Mouse (Mus musculus): ENCODE data around the gene Tpd52l2. TPM values are rescaled to one million over a fixed set of nuclear protein-coding genes. Genes with fewer than 3 reads are reported as not detected.
A peak's percentile ranks its signal among the peaks of the same experiment; 100 is the strongest.

Tpd52l2 gene
- polyA plus RNA-seq (2015; fragmentation: Nextera tagmentation; extraction: Ambion mirVana), result 83.0 and 87.8 TPM in 2 replicates

- Histone ChIP-seq H3K4me2 (peak within 1 kb of the TSS; percentile 85), H3K4me1 (replicated peaks) (peaks cover 37% of the 10 kb centered on the region), H3K9me3 (replicated peaks) (no peaks in the 10 kb centered on the region), H3K27me3 (no peaks in the 10 kb centered on the region), H3K27ac (peak within 1 kb of the TSS; percentile 99), H3K9ac (peak within 1 kb of the TSS; percentile 91), H3K36me3 (peaks cover 28% of the 10 kb centered on the region), H3K4me3 (replicated peaks) (peak within 1 kb of the TSS; percentile 85)
- DNase-seq (peak; percentile 88), ATAC-seq (ENCODE audit: low read depth) (peak; percentile 93)
- under 1% methylated on average over 46 of the region's 46 CpGs for whole genome bisulfite sequencing (ENCODE audit: insufficient replicate concordance)
Observed at GRCm38 (mm10) chr2:181496831-181497547, at the start of gene Tpd52l2. Tpd52l2 (plus strand) TSS chr2:181497142.

- Histone ChIP-seq H3K36me3 (0 out of 2 replicates have a peak, but pooled peaks cover 3% of the 10 kb centered on the region), H3K4me3 (replicated peaks) (no peak overlapping the region), H3K27ac (no peak overlapping the region), H3K27me3 (no peaks in the 10 kb centered on the region), H3K4me2 (no peak overlapping the region), H3K4me1 (replicated peaks) (peaks cover 40% of the 10 kb centered on the region), H3K9me3 (replicated peaks) (no peaks in the 10 kb centered on the region; the same call in 1 of the 2 replicates), H3K9ac (no peak overlapping the region; the same call in 1 of the 2 replicates)
- no peak for DNase-seq
- no peak for ATAC-seq (ENCODE audit: low read depth)
- WGBS (ENCODE audit: insufficient replicate concordance), result 78% methylated on average over 4 of the region's 4 CpGs
Observed at GRCm38 (mm10) chr2:181452181-181452580, 44.8 kb upstream of the Tpd52l2 start.

- H3K36me3 ChIP-seq, result 0 out of 2 replicates have a peak, but pooled peaks cover 3% of the 10 kb centered on the region
- WGBS (ENCODE audit: insufficient replicate concordance), result 70% methylated on average over 1 of the region's 1 CpGs
- H3K27me3 ChIP-seq, result peaks cover 4% of the 10 kb centered on the region; the same call in 1 of the 2 replicates
- H3K9me3 ChIP-seq (replicated peaks), result no peaks in the 10 kb centered on the region; the same call in 1 of the 2 replicates
- H3K4me2 ChIP-seq, result no peak overlapping the region
- no peak overlapping the region for H3K27ac ChIP-seq
- no peak for DNase-seq
- peaks cover 50% of the 10 kb centered on the region for H3K4me1 ChIP-seq (replicated peaks)
- no peak for ATAC-seq (ENCODE audit: low read depth)
- H3K9ac ChIP-seq, result no peak overlapping the region
- H3K4me3 ChIP-seq (replicated peaks), result no peak overlapping the region
Observed at GRCm38 (mm10) chr2:181453274-181453673, 43.7 kb upstream of the Tpd52l2 start.

- H3K4me1 ChIP-seq (replicated peaks), result peaks cover 62% of the 10 kb centered on the region
- no peak overlapping the region for H3K27ac ChIP-seq
- no peak for ATAC-seq (ENCODE audit: low read depth)
- no peak overlapping the region for H3K4me2 ChIP-seq
- peaks cover 4% of the 10 kb centered on the region; the same call in 1 of the 2 replicates for H3K27me3 ChIP-seq
- 58% methylated on average over 2 of the region's 2 CpGs for WGBS (ENCODE audit: insufficient replicate concordance)
- H3K9me3 ChIP-seq (replicated peaks), result no peaks in the 10 kb centered on the region; the same call in 1 of the 2 replicates
- H3K4me3 ChIP-seq (replicated peaks), result no peak overlapping the region
- DNase-seq, result no peak
- 0 out of 2 replicates have a peak, but pooled peaks cover 3% of the 10 kb centered on the region for H3K36me3 ChIP-seq
- no peak overlapping the region for H3K9ac ChIP-seq
Observed at GRCm38 (mm10) chr2:181455899-181456298, 41.0 kb upstream of the Tpd52l2 start.

- Histone ChIP-seq H3K4me2 (peak overlapping the region; percentile 100), H3K4me1 (replicated peaks) (peaks cover 74% of the 10 kb centered on the region), H3K36me3 (0 out of 2 replicates have a peak, but pooled peaks cover 3% of the 10 kb centered on the region), H3K27me3 (peaks cover 4% of the 10 kb centered on the region; the same call in 1 of the 2 replicates), H3K9me3 (replicated peaks) (no peaks in the 10 kb centered on the region; the same call in 1 of the 2 replicates), H3K9ac (peak overlapping the region; percentile 96), H3K4me3 (replicated peaks) (peak overlapping the region; percentile 99), H3K27ac (peak overlapping the region; percentile 90; the same call in 1 of the 2 replicates)
- ATAC-seq (ENCODE audit: low read depth), result no peak
- DNase-seq, result no peak
- 9% methylated on average over 15 of the region's 15 CpGs for WGBS (ENCODE audit: insufficient replicate concordance)
Observed at GRCm38 (mm10) chr2:181457831-181458230, 39.1 kb upstream of the Tpd52l2 start.

- peak; percentile 37 for DNase-seq
- Histone ChIP-seq H3K9ac (peak overlapping the region; percentile 96), H3K4me1 (replicated peaks) (peaks cover 82% of the 10 kb centered on the region), H3K4me2 (peak overlapping the region; percentile 100), H3K9me3 (replicated peaks) (no peaks in the 10 kb centered on the region), H3K27ac (peak overlapping the region; percentile 90), H3K4me3 (replicated peaks) (peak overlapping the region; percentile 99), H3K27me3 (peaks cover 4% of the 10 kb centered on the region; the same call in 1 of the 2 replicates), H3K36me3 (0 out of 2 replicates have a peak, but pooled peaks cover 3% of the 10 kb centered on the region)
- WGBS (ENCODE audit: insufficient replicate concordance), result under 1% methylated on average over 71 of the region's 72 CpGs
- ATAC-seq (ENCODE audit: low read depth), result 0 out of 2 replicates have a peak, but pooled peaks have one; percentile 0
Observed at GRCm38 (mm10) chr2:181458411-181459152, 38.4 kb upstream of the Tpd52l2 start.

GRCm38 (mm10) chr2:181459153-181459672 is 37.7 kb upstream of the Tpd52l2 start, which contains the start of gene Zbtb46:
Zbtb46 (minus strand) TSS chr2:181459426.
- DNase-seq, result peak; percentile 74
- peak; percentile 70 for ATAC-seq (ENCODE audit: low read depth)
- H3K4me1 ChIP-seq (replicated peaks), result peaks cover 85% of the 10 kb centered on the region

GRCm38 (mm10) chr2:181459673-181460621 is 37.0 kb upstream of the Tpd52l2 start:
- H3K9ac ChIP-seq, result peak overlapping the region; percentile 89
- peak overlapping the region; percentile 100 for H3K4me2 ChIP-seq
- H3K36me3 ChIP-seq, result 0 out of 2 replicates have a peak, but pooled peaks cover 3% of the 10 kb centered on the region
- peaks cover 4% of the 10 kb centered on the region; the same call in 1 of the 2 replicates for H3K27me3 ChIP-seq
- H3K4me1 ChIP-seq (replicated peaks), result peaks cover 79% of the 10 kb centered on the region
- peak overlapping the region; percentile 97 for H3K27ac ChIP-seq
- H3K4me3 ChIP-seq (replicated peaks), result peak overlapping the region; percentile 99
- WGBS (ENCODE audit: insufficient replicate concordance), result under 1% methylated on average over 67 of the region's 71 CpGs
- H3K9me3 ChIP-seq (replicated peaks), result no peaks in the 10 kb centered on the region
- ATAC-seq (ENCODE audit: low read depth), result peak; percentile 88
- DNase-seq, result peak; percentile 89

More at GRCm38 (mm10) chr2:181459153-181459672, 37.7 kb upstream of the Tpd52l2 start, which contains the start of gene Zbtb46:
- H3K27me3 ChIP-seq, result peaks cover 4% of the 10 kb centered on the region; the same call in 1 of the 2 replicates
- H3K4me2 ChIP-seq, result peak within 1 kb of the TSS; percentile 100
- 1% methylated on average over 72 of the region's 83 CpGs for WGBS (ENCODE audit: insufficient replicate concordance)
- H3K4me3 ChIP-seq (replicated peaks), result peak within 1 kb of the TSS; percentile 99
- H3K9me3 ChIP-seq (replicated peaks), result no peaks in the 10 kb centered on the region
- peak within 1 kb of the TSS; percentile 97 for H3K27ac ChIP-seq
- peak within 1 kb of the TSS; percentile 96 for H3K9ac ChIP-seq
- 0 out of 2 replicates have a peak, but pooled peaks cover 3% of the 10 kb centered on the region for H3K36me3 ChIP-seq

- WGBS (ENCODE audit: insufficient replicate concordance), result 61% methylated on average over 1 of the region's 1 CpGs
- H3K27me3 ChIP-seq, result peaks cover 4% of the 10 kb centered on the region; the same call in 1 of the 2 replicates
- no peaks in the 10 kb centered on the region for H3K9me3 ChIP-seq (replicated peaks)
- H3K4me3 ChIP-seq (replicated peaks), result peak overlapping the region; percentile 99; the same call in 1 of the 2 replicates
- no peak overlapping the region for H3K9ac ChIP-seq
- no peak for DNase-seq
- H3K4me2 ChIP-seq, result no peak overlapping the region
- H3K4me1 ChIP-seq (replicated peaks), result peaks cover 66% of the 10 kb centered on the region
- H3K36me3 ChIP-seq, result no peaks in the 10 kb centered on the region
- ATAC-seq (ENCODE audit: low read depth), result no peak
- peak overlapping the region; percentile 97; the same call in 1 of the 2 replicates for H3K27ac ChIP-seq
Observed at GRCm38 (mm10) chr2:181461536-181462100, 35.3 kb upstream of the Tpd52l2 start.
